Mouse (Mus musculus) midbrain, embryonic 16.5 days (tissue): ENCODE measurements at regions not wholly inside any gene's neighbourhood (a gene's known extent, or its start where the extent isn't known, plus 50 kb on each side); places are given as distances from the start of the nearest gene placed in this dataset.
"Not testable (repeated sequence)": the region's sequence is repeated elsewhere in the genome, so short reads cannot be mapped to it uniquely, and the experiment has no call there.

Source experiments
- ATAC-seq: fragments of 200-750 bp; cut with Nextera tagmentation; 2 replicates; pipeline ENCODE4 v1.8.0; 2017; ENCODE audit warnings: moderate TSS enrichment
- H3K27ac ChIP-seq: fragments of 300-500 bp; sonication (generic); 2 replicates; pipeline ENCODE4 v1.5.1; 2014; ENCODE audit warnings: mild to moderate bottlenecking, low read length, mixed read lengths
- H3K27me3 ChIP-seq: fragments of 300-500 bp; sonication (generic); 2 replicates; pipeline ENCODE4 v1.6.1; 2014; ENCODE audit warnings: low read depth, low read length, mixed read lengths; ENCODE audit not compliant: control insufficient read depth, insufficient read depth
- H3K36me3 ChIP-seq: fragments of 300-500 bp; sonication (generic); 2 replicates; pipeline ENCODE4 v1.6.1; 2014; ENCODE audit warnings: mild to moderate bottlenecking, low read length, moderate library complexity, mixed read lengths; ENCODE audit not compliant: control insufficient read depth, insufficient read depth
- H3K4me1 ChIP-seq: fragments of 300-500 bp; sonication (generic); 2 replicates; pipeline ENCODE4 v1.6.1; 2014; ENCODE audit warnings: mild to moderate bottlenecking, low read length, mixed read lengths; ENCODE audit not compliant: control insufficient read depth, insufficient read depth
- H3K4me2 ChIP-seq: fragments of 300-500 bp; sonication (generic); 2 replicates; pipeline ENCODE4 v1.6.1; 2014; ENCODE audit warnings: mild to moderate bottlenecking, low read length, mixed read lengths
- H3K4me3 ChIP-seq: fragments of 300-500 bp; sonication (generic); 2 replicates; pipeline ENCODE4 v1.5.1; 2014; ENCODE audit warnings: low read depth, mild to moderate bottlenecking, low read length, moderate library complexity, mixed read lengths
- H3K9ac ChIP-seq: fragments of 300-500 bp; sonication (generic); 2 replicates; pipeline ENCODE4 v1.6.1; 2014; ENCODE audit warnings: low read depth, low read length, mixed read lengths
- H3K9me3 ChIP-seq: fragments of 300-500 bp; sonication (generic); replicated peaks from 2 replicates; pipeline ENCODE4 v1.6.1; 2014; ENCODE audit warnings: mild to moderate bottlenecking, low read length, mixed read lengths; ENCODE audit not compliant: control insufficient read depth, poor library complexity, severe bottlenecking
- WGBS: fragments of 180-500 bp; shearing (Covaris S2); extraction: QIAGEN DNeasy Blood & Tissue Kit; methylation state at CpG from one replicate; pipeline ENCODE4 v1.1.7; 2014; 5-methylcytosine and 5-hydroxymethylcytosine counted together

GRCm38 (mm10) chr2:55253134-55253533 lies 182.6 kb upstream of the Kcnj3 start:
- no peak overlapping the region for H3K9ac ChIP-seq
- no peaks in the 10 kb centered on the region for H3K4me1 ChIP-seq
- no peaks in the 10 kb centered on the region; the same call in 1 of the 2 replicates for H3K9me3 ChIP-seq
- H3K27me3 ChIP-seq: no peaks in the 10 kb centered on the region
- H3K36me3 ChIP-seq: no peaks in the 10 kb centered on the region
- no peak overlapping the region for H3K4me2 ChIP-seq
- no peak overlapping the region for H3K27ac ChIP-seq
- no peak overlapping the region for H3K4me3 ChIP-seq
- no peak for ATAC-seq

GRCm38 (mm10) chr2:55262721-55263278 lies 173.0 kb upstream of the Kcnj3 start:
- Histone ChIP-seq H3K27me3 (no peaks in the 10 kb centered on the region), H3K4me2 (no peak overlapping the region), H3K36me3 (no peaks in the 10 kb centered on the region), H3K27ac (peak overlapping the region; percentile 12; the same call in 1 of the 2 replicates), H3K9me3 (no peaks in the 10 kb centered on the region), H3K9ac (no peak overlapping the region), H3K4me3 (no peak overlapping the region), H3K4me1 (no peaks in the 10 kb centered on the region)
- peak; percentile 77 for ATAC-seq
- WGBS: 24% methylated on average over 1 of the region's 1 CpGs

- H3K4me2 ChIP-seq: no peak overlapping the region
- H3K36me3 ChIP-seq: no peaks in the 10 kb centered on the region
- no peaks in the 10 kb centered on the region for H3K27me3 ChIP-seq
- ATAC-seq: no peak
- no peak overlapping the region for H3K4me3 ChIP-seq
- H3K4me1 ChIP-seq: no peaks in the 10 kb centered on the region
- no peaks in the 10 kb centered on the region for H3K9me3 ChIP-seq
- WGBS: 63% methylated on average over 1 of the region's 2 CpGs
- H3K27ac ChIP-seq: no peak overlapping the region
- no peak overlapping the region for H3K9ac ChIP-seq
Measured at GRCm38 (mm10) chr2:55263847-55264449, 171.8 kb upstream of the Kcnj3 start.

GRCm38 (mm10) chr2:55306387-55306786 lies 129.4 kb upstream of the Kcnj3 start:
- Histone ChIP-seq H3K36me3 (no peaks in the 10 kb centered on the region), H3K4me3 (no peak overlapping the region), H3K9me3 (no peaks in the 10 kb centered on the region), H3K4me1 (no peaks in the 10 kb centered on the region), H3K9ac (no peak overlapping the region), H3K27ac (no peak overlapping the region), H3K27me3 (no peaks in the 10 kb centered on the region), H3K4me2 (no peak overlapping the region)
- ATAC-seq: no peak

- Histone ChIP-seq H3K9me3 (no peaks in the 10 kb centered on the region), H3K36me3 (no peaks in the 10 kb centered on the region), H3K27me3 (no peaks in the 10 kb centered on the region), H3K4me1 (no peaks in the 10 kb centered on the region), H3K9ac (no peak overlapping the region), H3K27ac (no peak overlapping the region), H3K4me2 (no peak overlapping the region), H3K4me3 (no peak overlapping the region)
- WGBS: 82% methylated on average over 3 of the region's 3 CpGs
- no peak for ATAC-seq
Measured at GRCm38 (mm10) chr2:55315627-55316026, 120.1 kb upstream of the Kcnj3 start.

GRCm38 (mm10) chr2:55354061-55354460 lies 81.7 kb upstream of the Kcnj3 start:
- not testable (repeated sequence) for H3K4me1 ChIP-seq, H3K9ac ChIP-seq, H3K9me3 ChIP-seq, H3K36me3 ChIP-seq, H3K4me2 ChIP-seq, H3K27ac ChIP-seq, H3K27me3 ChIP-seq, H3K4me3 ChIP-seq, ATAC-seq
- WGBS: 97% methylated on average over 5 of the region's 5 CpGs
